Mouse (Mus musculus): ENCODE measurements around the gene Olfr871.

GRCm38 (mm10) chr9:20237378-20237777 lies 25.4 kb downstream of the Olfr871 start:
- no peak for TF ChIP-seq CTCF (IDR thresholded peaks at IDR 0.05; ENCODE audit: borderline replicate concordance, insufficient read depth, low read depth, low read length)
- TF ChIP-seq POLR2A (IDR thresholded peaks at IDR 0.05; ENCODE audit: borderline replicate concordance, insufficient read depth, low read length) = no peak

Measured in cerebellum, adult 2 months (tissue).